Mouse (Mus musculus): Measurements from ENCODE around the gene Pla2g4a. TPM values are rescaled to one million over a fixed set of nuclear protein-coding genes. Genes with fewer than 3 reads are reported as not detected.

Pla2g4a gene
- polyA plus RNA-seq, 1 experiment from 2014 or later, result 8.7 TPM

DNA sequence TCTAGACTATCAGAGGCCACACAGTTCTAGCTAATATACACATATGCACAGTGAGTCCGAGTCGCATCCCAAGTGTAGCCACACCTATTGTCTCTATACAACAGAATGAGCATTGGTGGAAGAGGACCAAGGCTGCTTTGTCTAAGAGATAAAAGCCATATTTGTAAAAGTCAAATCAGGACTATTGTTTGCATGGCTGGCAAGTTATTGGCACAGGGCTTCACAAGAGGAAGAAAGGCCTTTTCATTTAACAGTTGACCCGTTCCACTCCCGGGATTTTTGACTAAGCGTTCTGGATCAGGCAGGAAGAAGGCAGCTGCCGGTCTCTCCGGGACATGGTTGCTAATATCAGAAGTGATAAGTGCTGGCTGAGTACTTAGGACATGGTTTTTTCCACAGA lies 41.8 kb downstream of the Pla2g4a start:
- WGBS, result 94% methylated on average over 7 of the region's 7 CpGs
- H3K27me3 ChIP-seq (ENCODE audit: low read depth, poor library complexity, severe bottlenecking), result no peaks in the 10 kb centered on the region
- H3K4me3 ChIP-seq, result no peak overlapping the region
- H3K4me1 ChIP-seq, result no peaks in the 10 kb centered on the region; the same call in 1 of the 2 replicates
- H3K9me3 ChIP-seq (replicated peaks), result no peaks in the 10 kb centered on the region
- no peak overlapping the region for H3K27ac ChIP-seq
- DNase-seq (ENCODE audit: low spot score), result no peak
- H3K36me3 ChIP-seq, result no peaks in the 10 kb centered on the region

DNA sequence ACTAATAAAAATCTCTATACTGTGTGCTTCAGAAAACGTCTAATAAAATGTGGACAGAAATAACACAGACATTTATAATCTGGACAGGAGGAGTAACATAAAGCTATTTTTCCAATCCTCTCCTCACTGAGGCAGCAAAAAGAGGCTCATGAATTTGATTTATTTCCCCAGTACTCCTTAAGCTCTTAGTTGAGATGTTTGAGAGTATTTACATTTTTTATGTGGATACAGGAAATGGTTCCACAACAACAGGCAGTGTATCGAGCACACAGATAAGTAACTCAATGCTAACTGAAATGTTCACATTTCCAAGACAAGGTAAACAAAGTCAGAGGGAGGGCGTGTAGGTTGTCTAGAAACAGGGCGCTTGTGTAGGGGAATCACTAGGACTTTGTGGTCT lies 48.1 kb downstream of the Pla2g4a start:
- no peaks in the 10 kb centered on the region for H3K9me3 ChIP-seq (replicated peaks)
- no peak for DNase-seq (ENCODE audit: low spot score)

DNA sequence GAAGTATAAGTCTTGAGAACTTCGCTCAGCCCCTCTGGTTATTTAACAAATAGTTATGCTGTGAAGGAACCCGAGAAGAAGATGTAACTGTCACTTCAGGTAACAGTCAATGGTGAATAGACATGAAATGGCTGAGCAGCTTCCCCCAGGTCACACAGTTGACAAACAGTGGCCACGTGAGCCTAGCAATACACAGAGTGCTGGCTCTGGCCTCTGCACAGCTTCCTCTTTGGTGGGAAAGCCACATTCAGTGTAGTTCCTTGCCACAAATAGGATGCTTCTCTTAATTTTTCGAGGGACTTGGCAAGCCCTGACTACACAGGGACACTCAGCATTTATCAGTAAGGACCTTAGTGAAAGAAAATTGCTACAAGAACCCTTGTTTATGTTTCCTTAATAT lies 50.0 kb downstream of the Pla2g4a start:
- Histone ChIP-seq H3K27me3 (ENCODE audit: low read depth, poor library complexity, severe bottlenecking) (no peaks in the 10 kb centered on the region), H3K27ac (no peak overlapping the region), H3K4me3 (no peak overlapping the region), H3K36me3 (no peaks in the 10 kb centered on the region), H3K9me3 (replicated peaks) (no peaks in the 10 kb centered on the region), H3K4me1 (no peaks in the 10 kb centered on the region)
- no peak for DNase-seq (ENCODE audit: low spot score)
- WGBS, result 87% methylated on average over 4 of the region's 4 CpGs

More for the DNA sequence above, 48.1 kb downstream of the Pla2g4a start:
- no peak overlapping the region for H3K4me3 ChIP-seq
- no peaks in the 10 kb centered on the region for H3K4me1 ChIP-seq
- H3K27ac ChIP-seq, result no peak overlapping the region
- WGBS, result 82% methylated on average over 4 of the region's 4 CpGs
- no peaks in the 10 kb centered on the region for H3K36me3 ChIP-seq
- no peaks in the 10 kb centered on the region for H3K27me3 ChIP-seq (ENCODE audit: low read depth, poor library complexity, severe bottlenecking)

DNA sequence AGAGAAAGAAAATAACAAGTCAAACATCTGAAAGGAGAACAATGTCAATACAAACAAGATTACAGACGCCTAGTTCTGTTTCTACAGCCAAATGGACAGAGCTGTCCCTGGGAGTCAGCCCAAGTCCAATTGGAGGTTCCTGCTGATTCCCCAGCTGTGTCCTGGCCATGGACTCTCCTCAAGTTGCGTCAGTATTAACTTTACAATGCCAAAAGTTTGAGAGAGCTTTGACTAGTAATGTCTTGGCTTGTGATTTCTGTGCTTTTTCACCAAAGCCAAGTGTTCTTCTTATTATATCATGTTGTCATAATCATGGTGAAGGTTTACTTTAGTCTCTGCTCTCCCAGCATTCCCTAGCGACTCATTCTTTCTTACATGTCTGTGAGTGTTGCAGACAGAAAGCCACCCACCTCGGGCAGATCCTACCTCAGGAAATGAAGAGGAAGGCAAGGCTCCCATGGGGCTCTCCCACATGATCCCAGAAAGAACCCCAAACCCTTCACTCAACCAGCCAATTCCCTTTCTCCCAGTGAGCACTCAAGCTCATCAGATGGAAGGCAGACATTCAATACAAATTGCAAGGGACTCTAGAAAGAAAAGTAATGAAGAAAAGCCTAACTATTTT lies 63.0 kb downstream of the Pla2g4a start:
- 84% methylated on average over 4 of the region's 4 CpGs for WGBS
- no peak for DNase-seq (ENCODE audit: low spot score)
- H3K36me3 ChIP-seq, result no peaks in the 10 kb centered on the region
- H3K27ac ChIP-seq, result no peak overlapping the region
- no peaks in the 10 kb centered on the region for H3K9me3 ChIP-seq (replicated peaks)
- no peaks in the 10 kb centered on the region for H3K27me3 ChIP-seq (ENCODE audit: low read depth, poor library complexity, severe bottlenecking)
- H3K4me3 ChIP-seq, result no peak overlapping the region
- H3K4me1 ChIP-seq, result peaks cover 14% of the 10 kb centered on the region; the same call in 1 of the 2 replicates

DNA sequence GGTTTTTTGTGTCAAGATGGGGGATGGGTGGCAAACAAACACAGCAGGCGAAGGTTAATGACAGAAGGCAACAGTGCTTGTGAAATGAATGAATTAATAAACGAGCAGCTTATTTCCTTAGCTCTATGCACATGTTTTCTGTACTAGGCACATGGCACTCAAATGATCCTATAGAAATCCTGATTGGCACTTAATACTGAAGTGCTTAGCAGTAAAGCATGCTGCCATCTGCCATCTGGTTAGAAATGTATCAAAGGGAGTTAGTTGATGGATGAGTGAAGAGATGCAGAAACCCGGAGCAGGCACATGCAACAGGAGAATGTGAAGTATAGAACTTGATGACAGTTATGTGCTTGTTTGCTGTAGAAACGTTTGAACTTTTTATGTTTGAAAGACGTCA lies 64.5 kb downstream of the Pla2g4a start:
- H3K36me3 ChIP-seq, result no peaks in the 10 kb centered on the region
- WGBS, result 59% methylated on average over 5 of the region's 5 CpGs
- peaks cover 14% of the 10 kb centered on the region; the same call in 1 of the 2 replicates for H3K4me1 ChIP-seq
- peak overlapping the region; percentile 30; the same call in 1 of the 2 replicates for H3K27ac ChIP-seq
- H3K27me3 ChIP-seq (ENCODE audit: low read depth, poor library complexity, severe bottlenecking), result no peaks in the 10 kb centered on the region
- H3K4me3 ChIP-seq, result no peak overlapping the region
- DNase-seq (ENCODE audit: low spot score), result peak; percentile 35
- no peaks in the 10 kb centered on the region for H3K9me3 ChIP-seq (replicated peaks)

DNA sequence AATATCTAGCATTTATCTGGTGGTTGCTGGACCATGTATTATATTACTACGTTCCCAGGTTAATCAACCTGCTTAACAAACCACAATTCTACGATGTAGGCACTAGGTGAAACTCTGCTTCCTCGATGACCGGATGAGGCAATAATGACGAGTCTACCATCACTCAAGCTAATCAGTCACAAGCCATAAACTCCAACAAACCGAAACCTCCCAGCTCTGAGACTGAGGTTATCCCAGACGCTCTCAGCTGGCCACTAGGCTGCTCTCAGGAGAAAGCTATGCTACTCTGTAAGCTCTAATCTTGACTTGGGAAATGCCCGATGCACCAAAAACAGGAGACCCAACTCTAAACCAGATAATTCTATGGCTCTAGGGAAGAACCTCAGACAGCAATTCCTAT lies 66.2 kb downstream of the Pla2g4a start:
- WGBS, result 84% methylated on average over 8 of the region's 8 CpGs
- Histone ChIP-seq H3K36me3 (no peaks in the 10 kb centered on the region), H3K4me1 (peaks cover 14% of the 10 kb centered on the region; the same call in 1 of the 2 replicates), H3K9me3 (replicated peaks) (no peaks in the 10 kb centered on the region), H3K4me3 (no peak overlapping the region), H3K27ac (no peak overlapping the region), H3K27me3 (ENCODE audit: low read depth, poor library complexity, severe bottlenecking) (no peaks in the 10 kb centered on the region)
- no peak for DNase-seq (ENCODE audit: low spot score)

DNA sequence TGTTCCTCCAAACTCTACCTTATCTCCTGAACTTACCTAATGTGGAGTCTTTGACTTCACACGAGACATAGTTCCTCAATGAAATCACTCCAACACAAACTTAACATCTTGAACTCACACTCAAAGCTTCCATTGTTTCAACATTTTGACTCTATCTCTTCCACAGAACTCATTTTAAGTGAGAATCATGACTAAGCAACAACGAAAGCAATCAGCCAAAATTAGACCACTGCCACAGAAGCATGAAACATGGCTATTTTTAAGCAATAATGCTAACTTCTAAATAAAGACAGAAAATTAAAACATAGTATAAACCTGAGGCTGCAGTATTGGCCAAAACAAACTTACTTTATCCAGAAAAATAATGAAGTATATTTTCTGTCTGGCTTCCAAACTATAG lies 67.2 kb downstream of the Pla2g4a start:
- no peaks in the 10 kb centered on the region for H3K36me3 ChIP-seq
- no peaks in the 10 kb centered on the region for H3K27me3 ChIP-seq (ENCODE audit: low read depth, poor library complexity, severe bottlenecking)
- peaks cover 14% of the 10 kb centered on the region; the same call in 1 of the 2 replicates for H3K4me1 ChIP-seq
- H3K4me3 ChIP-seq, result no peak overlapping the region
- no peak overlapping the region for H3K27ac ChIP-seq
- no peaks in the 10 kb centered on the region for H3K9me3 ChIP-seq (replicated peaks)
- DNase-seq (ENCODE audit: low spot score), result no peak
- 89% methylated on average over 2 of the region's 2 CpGs for WGBS

DNA sequence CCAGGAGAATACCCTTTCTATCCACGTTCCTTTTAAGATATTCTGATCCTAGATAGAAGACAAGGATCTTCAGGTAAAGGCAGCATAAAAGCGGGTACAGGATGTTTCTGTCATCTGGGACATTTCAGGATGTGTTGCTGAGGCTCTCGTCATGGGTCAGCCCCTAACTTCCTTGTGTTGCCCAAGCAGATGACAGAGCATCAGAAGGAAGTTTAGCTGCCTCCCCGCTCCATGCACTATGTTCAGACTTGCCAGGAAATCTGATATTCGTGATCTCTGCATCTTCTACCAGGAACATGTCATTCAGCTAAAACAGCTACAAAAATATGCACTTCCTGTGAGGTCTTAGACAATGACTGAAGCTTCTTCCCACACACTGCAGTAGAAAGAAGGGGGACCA lies 70.0 kb downstream of the Pla2g4a start:
- Histone ChIP-seq H3K4me3 (no peak overlapping the region), H3K27ac (no peak overlapping the region), H3K36me3 (no peaks in the 10 kb centered on the region), H3K27me3 (ENCODE audit: low read depth, poor library complexity, severe bottlenecking) (no peaks in the 10 kb centered on the region), H3K9me3 (replicated peaks) (no peaks in the 10 kb centered on the region), H3K4me1 (peaks cover under 1% of the 10 kb centered on the region; the same call in 1 of the 2 replicates)
- 79% methylated on average over 5 of the region's 5 CpGs for WGBS
- no peak for DNase-seq (ENCODE audit: low spot score)

DNA sequence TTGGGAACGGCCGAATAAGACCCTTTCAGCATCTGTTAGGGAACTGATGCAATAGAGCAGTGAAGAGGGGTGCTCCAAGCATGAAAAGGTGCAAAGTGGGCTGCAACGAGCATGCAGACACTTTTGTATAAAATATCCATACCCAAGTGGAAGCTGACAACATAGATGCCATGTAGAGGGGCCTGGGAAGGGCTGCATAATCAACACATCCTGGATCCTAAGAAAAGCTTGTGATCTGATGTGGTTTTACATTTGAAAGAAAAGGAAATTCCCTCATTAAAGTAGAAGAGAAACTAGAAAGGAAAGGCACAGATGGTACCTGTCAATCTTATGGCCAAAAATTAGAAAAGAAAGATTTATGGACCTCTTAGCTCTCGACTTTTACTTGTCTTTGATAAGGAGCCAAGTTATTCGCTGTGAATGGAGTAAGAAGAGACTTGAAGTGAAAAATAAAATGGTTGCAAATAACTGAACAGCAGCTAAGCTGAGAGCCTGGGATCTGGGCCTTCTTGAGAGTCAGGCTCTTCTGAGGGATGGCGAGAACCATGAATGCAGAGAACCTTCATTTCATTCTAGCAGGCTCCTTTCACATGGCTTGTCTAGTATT lies 78.6 kb downstream of the Pla2g4a start:
- H3K9me3 ChIP-seq (replicated peaks), result no peaks in the 10 kb centered on the region
- DNase-seq (ENCODE audit: low spot score), result no peak
- H3K27ac ChIP-seq, result no peak overlapping the region
- no peak overlapping the region for H3K4me3 ChIP-seq
- H3K36me3 ChIP-seq, result no peaks in the 10 kb centered on the region
- H3K4me1 ChIP-seq, result no peaks in the 10 kb centered on the region
- H3K27me3 ChIP-seq (ENCODE audit: low read depth, poor library complexity, severe bottlenecking), result no peaks in the 10 kb centered on the region
- WGBS, result 76% methylated on average over 6 of the region's 6 CpGs

DNA sequence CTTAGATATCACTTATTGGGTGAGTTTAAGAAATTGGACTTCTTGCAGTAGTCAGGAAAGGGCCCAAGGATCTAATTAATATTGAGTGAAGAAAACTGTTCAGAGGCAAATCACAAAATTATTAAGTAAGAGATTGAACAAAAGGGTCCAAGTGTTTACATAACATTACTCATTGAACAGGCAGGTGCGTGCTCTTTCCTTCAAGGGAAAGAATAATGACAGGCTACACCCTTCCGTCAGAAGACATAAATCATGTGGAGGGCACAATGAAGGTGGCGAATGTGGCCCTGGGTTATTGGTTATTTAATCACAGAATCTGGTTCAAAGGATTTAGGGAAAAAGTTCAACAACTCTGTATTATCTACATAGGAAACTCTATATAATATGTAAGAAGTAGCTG lies 82.9 kb downstream of the Pla2g4a start:
- Histone ChIP-seq H3K27ac (no peak overlapping the region), H3K4me1 (no peaks in the 10 kb centered on the region), H3K9me3 (replicated peaks) (no peaks in the 10 kb centered on the region), H3K4me3 (no peak overlapping the region), H3K36me3 (no peaks in the 10 kb centered on the region), H3K27me3 (ENCODE audit: low read depth, poor library complexity, severe bottlenecking) (no peaks in the 10 kb centered on the region)
- DNase-seq (ENCODE audit: low spot score), result no peak
- 69% methylated on average over 3 of the region's 3 CpGs for WGBS

DNA sequence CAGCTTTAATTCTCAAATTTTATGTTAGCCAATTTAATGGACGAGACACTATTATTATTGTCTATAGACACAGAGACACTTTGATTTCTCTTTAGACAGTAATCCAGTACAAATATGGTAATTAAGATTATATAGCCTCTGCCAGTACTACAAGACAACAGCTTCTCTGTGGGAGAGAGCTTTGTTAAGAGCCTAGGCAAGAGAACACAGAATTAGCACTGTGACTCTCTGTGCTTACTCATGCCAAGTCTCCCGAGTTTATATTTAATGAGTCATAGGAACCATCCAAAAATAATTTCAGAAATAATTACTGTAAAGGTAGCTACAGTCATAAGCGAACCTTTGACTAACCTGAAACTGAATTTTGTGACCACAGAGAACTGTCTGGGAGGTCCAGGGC lies 84.6 kb downstream of the Pla2g4a start:
- WGBS, result 90% methylated on average over 3 of the region's 3 CpGs
- Histone ChIP-seq H3K9me3 (replicated peaks) (no peaks in the 10 kb centered on the region), H3K36me3 (no peaks in the 10 kb centered on the region), H3K27ac (no peak overlapping the region), H3K4me3 (no peak overlapping the region), H3K27me3 (ENCODE audit: low read depth, poor library complexity, severe bottlenecking) (no peaks in the 10 kb centered on the region), H3K4me1 (no peaks in the 10 kb centered on the region)
- DNase-seq (ENCODE audit: low spot score), result no peak

DNA sequence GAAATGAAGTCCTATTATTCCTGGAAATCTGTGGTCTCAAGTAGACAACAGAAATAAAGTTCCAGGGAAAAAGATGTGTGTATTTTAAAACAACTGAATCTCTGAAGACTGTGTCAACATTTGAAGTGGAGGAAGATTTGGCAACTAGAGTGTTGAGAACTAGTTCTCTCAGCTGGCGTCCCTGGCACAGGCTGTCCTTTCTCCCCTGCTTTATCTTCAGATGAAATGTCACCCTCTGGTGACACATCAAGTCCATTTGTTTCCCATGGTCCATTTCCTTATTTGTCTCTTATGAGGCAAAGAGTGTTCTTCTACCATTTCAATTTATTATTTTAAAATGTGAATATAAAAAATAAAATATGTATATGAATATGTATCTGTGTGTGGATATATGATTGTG lies 89.5 kb downstream of the Pla2g4a start:
- H3K4me3 ChIP-seq, result no peak overlapping the region
- H3K36me3 ChIP-seq, result no peaks in the 10 kb centered on the region
- no peaks in the 10 kb centered on the region for H3K4me1 ChIP-seq
- WGBS, result 97% methylated on average over 1 of the region's 1 CpGs
- DNase-seq (ENCODE audit: low spot score), result no peak
- H3K9me3 ChIP-seq (replicated peaks), result no peaks in the 10 kb centered on the region
- H3K27me3 ChIP-seq (ENCODE audit: low read depth, poor library complexity, severe bottlenecking), result no peaks in the 10 kb centered on the region
- no peak overlapping the region for H3K27ac ChIP-seq

DNA sequence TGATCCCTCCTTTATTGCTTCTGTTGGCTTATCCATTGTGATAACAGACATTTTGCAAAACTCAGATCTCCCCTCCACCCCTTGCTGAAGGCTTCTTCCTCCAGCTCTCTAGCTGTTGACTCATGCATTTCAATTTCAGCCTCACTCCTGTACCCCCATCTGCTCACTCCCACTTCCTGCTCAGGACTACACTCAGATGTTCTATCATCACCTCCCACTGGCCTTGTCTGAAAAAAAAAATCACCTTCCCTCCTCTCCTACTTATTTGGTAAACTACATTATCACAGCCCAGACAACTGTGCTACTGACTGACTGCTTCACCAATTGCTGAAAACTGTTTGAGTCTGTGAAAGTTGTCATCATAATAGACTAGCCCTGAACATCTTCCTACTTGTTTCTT lies 93.8 kb downstream of the Pla2g4a start:
- Histone ChIP-seq H3K27me3 (ENCODE audit: low read depth, poor library complexity, severe bottlenecking) (no peaks in the 10 kb centered on the region), H3K36me3 (no peaks in the 10 kb centered on the region), H3K9me3 (replicated peaks) (no peaks in the 10 kb centered on the region), H3K27ac (no peak overlapping the region), H3K4me1 (no peaks in the 10 kb centered on the region), H3K4me3 (no peak overlapping the region)
- DNase-seq (ENCODE audit: low spot score), result no peak

DNA sequence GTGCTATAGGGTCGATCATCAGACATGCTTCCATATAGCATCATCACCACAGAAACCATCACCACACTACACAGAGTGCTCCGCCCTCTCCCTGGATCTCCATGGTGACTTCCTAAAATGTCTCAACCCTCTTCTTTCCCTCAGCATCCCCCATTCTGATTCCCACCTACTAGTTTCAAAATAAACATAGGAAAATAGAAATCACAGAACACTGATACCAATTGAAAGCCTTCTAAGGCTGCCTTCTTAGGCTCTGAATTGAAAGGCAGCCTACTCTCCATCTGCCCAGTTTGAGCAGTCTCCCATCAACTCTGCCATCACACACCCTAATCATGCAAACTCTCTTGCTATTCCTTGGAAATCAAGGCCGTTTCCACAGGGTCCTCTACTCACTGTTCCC lies 94.9 kb downstream of the Pla2g4a start:
- WGBS, result 93% methylated on average over 3 of the region's 3 CpGs
- Histone ChIP-seq H3K4me3 (no peak overlapping the region), H3K27ac (no peak overlapping the region), H3K4me1 (no peaks in the 10 kb centered on the region), H3K27me3 (ENCODE audit: low read depth, poor library complexity, severe bottlenecking) (no peaks in the 10 kb centered on the region), H3K9me3 (replicated peaks) (no peaks in the 10 kb centered on the region), H3K36me3 (no peaks in the 10 kb centered on the region)
- no peak for DNase-seq (ENCODE audit: low spot score)
